Mouse (Mus musculus): ENCODE measurements around the gene Tmem259. TPM values are rescaled to one million over a fixed set of nuclear protein-coding genes. Genes with fewer than 3 reads are reported as not detected.
A peak's percentile ranks its signal among the peaks of the same experiment; 100 is the strongest.

Tmem259 gene
- total RNA-seq, 2 experiments from 2014 or later = 76.2 to 84.5 TPM

GRCm38 (mm10) chr10:80017771-80018170, 33.6 kb upstream of the Tmem259 start:
- DNase-seq = no peak
- intact Hi-C loops (cut with DNase I; ENCODE audit: low total_unique reads) = no loop called here

- intact Hi-C loops (cut with DNase I; ENCODE audit: low total_unique reads) = no loop called here
Observed at GRCm38 (mm10) chr10:80017361-80017760, 33.2 kb upstream of the Tmem259 start.

GRCm38 (mm10) chr10:80016931-80017330, 32.8 kb upstream of the Tmem259 start:
- intact Hi-C loops (cut with DNase I; ENCODE audit: low total_unique reads) = no loop called here
- DNase-seq = no peak

More at GRCm38 (mm10) chr10:80017361-80017760, 33.2 kb upstream of the Tmem259 start:
- no peak for DNase-seq

- intact Hi-C loops (cut with DNase I; ENCODE audit: low total_unique reads) = no loop called here
- no peak for DNase-seq
Observed at GRCm38 (mm10) chr10:80016511-80016910, 32.4 kb upstream of the Tmem259 start, which contains the start of gene Arhgap45. Gene Arhgap45, plus strand, starts transcription at chr10:80016653.

GRCm38 (mm10) chr10:80015583-80015982, 31.5 kb upstream of the Tmem259 start:
- no peak for DNase-seq
- intact Hi-C loops (cut with DNase I; ENCODE audit: low total_unique reads) = no loop called here

GRCm38 (mm10) chr10:80014484-80015290, 30.6 kb upstream of the Tmem259 start:
- intact Hi-C loops (cut with DNase I; ENCODE audit: low total_unique reads) = no loop called here
- no peak for DNase-seq

GRCm38 (mm10) chr10:80013609-80014008, 29.5 kb upstream of the Tmem259 start:
- intact Hi-C loops (cut with DNase I; ENCODE audit: low total_unique reads) = no loop called here
- no peak for DNase-seq

GRCm38 (mm10) chr10:80011740-80012139, 27.6 kb upstream of the Tmem259 start:
- no peak for DNase-seq
- intact Hi-C loops (cut with DNase I; ENCODE audit: low total_unique reads) = no loop called here

- DNase-seq = no peak
- intact Hi-C loops (cut with DNase I; ENCODE audit: low total_unique reads) = no loop called here
Observed at GRCm38 (mm10) chr10:80004233-80004705, 20.1 kb upstream of the Tmem259 start.

GRCm38 (mm10) chr10:80003374-80004232, 19.5 kb upstream of the Tmem259 start:
- no peak for DNase-seq
- intact Hi-C loops (cut with DNase I; ENCODE audit: low total_unique reads) = no loop called here

- intact Hi-C loops (cut with DNase I; ENCODE audit: low total_unique reads) = no loop called here
- no peak for DNase-seq
Observed at GRCm38 (mm10) chr10:80002829-80003228, 18.7 kb upstream of the Tmem259 start.

GRCm38 (mm10) chr10:80001945-80002344, 17.8 kb upstream of the Tmem259 start:
- DNase-seq = no peak
- intact Hi-C loops (cut with DNase I; ENCODE audit: low total_unique reads) = no loop called here

GRCm38 (mm10) chr10:79997819-79998218, 13.7 kb upstream of the Tmem259 start:
- intact Hi-C loops (cut with DNase I; ENCODE audit: low total_unique reads) = no loop called here
- no peak for DNase-seq

GRCm38 (mm10) chr10:79997034-79997760, 13.1 kb upstream of the Tmem259 start:
- peak; percentile 51 for DNase-seq
- intact Hi-C loops (cut with DNase I; ENCODE audit: low total_unique reads) = no loop called here

GRCm38 (mm10) chr10:79996272-79997033, 12.3 kb upstream of the Tmem259 start, which contains the start of gene Abca7:
Gene Abca7, plus strand, starts transcription at chr10:79996494.
- intact Hi-C loops (cut with DNase I; ENCODE audit: low total_unique reads) = no loop called here
- peak; percentile 97 for DNase-seq

- DNase-seq = no peak
- intact Hi-C loops (cut with DNase I; ENCODE audit: low total_unique reads) = no loop called here
Observed at GRCm38 (mm10) chr10:79995636-79996035, 11.5 kb upstream of the Tmem259 start.

GRCm38 (mm10) chr10:79994397-79995115, 10.4 kb upstream of the Tmem259 start:
- intact Hi-C loops (cut with DNase I; ENCODE audit: low total_unique reads) = loop anchor here (5.0 kb wide), 2 partner anchors 43 to 123 kb away; partner anchors contain the start of genes Polr2e and Stk11
- no peak for DNase-seq

- no peak for DNase-seq
- intact Hi-C loops (cut with DNase I; ENCODE audit: low total_unique reads) = loop anchor here (5.0 kb wide), 2 partner anchors 46 to 126 kb away; partner anchors contain the start of genes Polr2e and Stk11
Observed at GRCm38 (mm10) chr10:79991548-79991947, 7.4 kb upstream of the Tmem259 start.
